Comparison of ENCODE assay signal across 20 mouse cellular contexts in the genomic region with DNA sequence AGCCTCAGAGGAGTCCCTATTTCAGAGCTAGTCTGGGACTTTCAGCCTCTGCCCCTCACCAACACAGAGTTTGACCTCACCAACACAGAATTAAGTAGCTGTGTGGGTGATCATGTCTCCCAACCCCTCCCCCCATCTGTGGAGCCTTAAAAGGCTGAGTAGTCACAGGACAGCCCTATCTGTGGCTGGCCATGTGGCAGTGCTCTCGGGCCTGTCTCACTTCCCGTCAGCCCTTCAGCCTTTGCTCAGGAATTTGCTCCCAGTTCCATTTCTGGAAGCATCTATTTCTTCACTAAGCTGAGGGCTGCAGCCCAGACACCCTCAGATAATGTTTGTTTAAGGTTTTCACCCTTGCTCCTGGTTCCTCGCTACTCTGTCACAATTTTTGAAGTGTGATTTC.
A peak's percentile ranks its signal among the peaks of the same experiment; 100 is the strongest.
DNase-seq lines count a peak whose midpoint lies in the region; ATAC-seq and TF ChIP-seq lines count a peak whose summit lies in the region.
"Had no signal": no experiment of that assay in that cellular context is flagged by ENCODE, and none has a peak within 500 bp of the region (broad histone marks: within the 10 kb centered on the region; RNA-seq: fewer than 3 reads in every experiment).

No protein-coding gene starts in this region.

- H3K4me3 ChIP-seq in heart, embryonic 10.5 days = no peak overlapping the region
- H3K4me3 ChIP-seq in lung, embryonic 14.5 days (ENCODE audit: low read depth, low read length) = no peak overlapping the region
- H3K4me3 ChIP-seq in lung, postnatal 0 days (ENCODE audit: low read depth, low read length) = no peak overlapping the region
- no peak overlapping the region for H3K4me3 ChIP-seq in heart, embryonic 16.5 days (ENCODE audit: low read length)
- H3K4me3 ChIP-seq: embryonic facial prominence, embryonic 10.5 days; erythroblast, embryonic 14.5 days; neural tube, embryonic 12.5 days had no signal

- TF ChIP-seq EP300 in lung, postnatal 0 days (IDR thresholded peaks at IDR 0.05) = no peak

- peaks cover 19% of the 10 kb centered on the region for H3K4me1 ChIP-seq in heart, embryonic 10.5 days
- no peaks in the 10 kb centered on the region for H3K4me1 ChIP-seq in lung, embryonic 14.5 days (ENCODE audit: insufficient read depth)
- H3K4me1 ChIP-seq in lung, postnatal 0 days (ENCODE audit: insufficient read depth, low read depth, low read length) = peaks cover 3% of the 10 kb centered on the region; the same call in 1 of the 2 replicates
- H3K4me1 ChIP-seq in heart, embryonic 16.5 days (ENCODE audit: control insufficient read depth, insufficient read depth, low read length) = peaks cover 8% of the 10 kb centered on the region; the same call in 1 of the 2 replicates
- H3K4me1 ChIP-seq: neural tube, embryonic 12.5 days had no signal

- H3K4me2 ChIP-seq in lung, embryonic 14.5 days = no peak overlapping the region
- no peak overlapping the region for H3K4me2 ChIP-seq in lung, postnatal 0 days (replicated peaks; ENCODE audit: low read depth, low read length)
- no peak overlapping the region for H3K4me2 ChIP-seq in heart, embryonic 16.5 days (ENCODE audit: low read depth, low read length)
- H3K4me2 ChIP-seq: neural tube, embryonic 12.5 days had no signal

- intact Hi-C loops in heart, postnatal 25 days (cut with DNase I) = no loop called here

- H3K9me3 ChIP-seq in heart, embryonic 10.5 days = no peaks in the 10 kb centered on the region
- H3K9me3 ChIP-seq in lung, embryonic 14.5 days (ENCODE audit: low read depth, low read length) = no peaks in the 10 kb centered on the region
- H3K9me3 ChIP-seq in lung, postnatal 0 days (ENCODE audit: low read length) = no peaks in the 10 kb centered on the region
- H3K9me3 ChIP-seq in heart, embryonic 16.5 days (replicated peaks; ENCODE audit: control insufficient read depth, low read length) = no peaks in the 10 kb centered on the region
- H3K9me3 ChIP-seq: embryonic facial prominence, embryonic 10.5 days; neural tube, embryonic 12.5 days had no signal

- 0 out of 2 replicates have a peak, but pooled peaks have one; percentile 54 for ATAC-seq in lung, embryonic 14.5 days (ENCODE audit: insufficient read depth)
- no peak; the same call in 1 of the 2 replicates for ATAC-seq in lung, postnatal 0 days
- peak; percentile 71 for ATAC-seq in heart, embryonic 16.5 days (replicated peaks; ENCODE audit: extremely low read depth, insufficient read depth, low FRiP score)
- ATAC-seq: forebrain, embryonic 16.5 days; hindbrain, postnatal 0 days had no signal

- peak overlapping the region; percentile 77 for H3K27ac ChIP-seq in heart, embryonic 10.5 days
- no peak overlapping the region for H3K27ac ChIP-seq in lung, embryonic 14.5 days (ENCODE audit: low read depth)
- no peak overlapping the region for H3K27ac ChIP-seq in lung, postnatal 0 days (ENCODE audit: low read length)
- H3K27ac ChIP-seq in heart, embryonic 16.5 days (ENCODE audit: low read length) = peak overlapping the region; percentile 58
- H3K27ac ChIP-seq: embryonic facial prominence, embryonic 10.5 days; hindbrain, postnatal 0 days; liver, embryonic 14.5 days; neural tube, embryonic 12.5 days had no signal

- H3K27me3 ChIP-seq in heart, embryonic 10.5 days (ENCODE audit: insufficient read depth, poor library complexity, severe bottlenecking) = no peaks in the 10 kb centered on the region
- no peaks in the 10 kb centered on the region for H3K27me3 ChIP-seq in lung, embryonic 14.5 days (ENCODE audit: insufficient read depth, low read length)
- no peaks in the 10 kb centered on the region for H3K27me3 ChIP-seq in lung, postnatal 0 days (replicated peaks; ENCODE audit: insufficient read depth, low read length)
- H3K27me3 ChIP-seq in heart, embryonic 16.5 days (ENCODE audit: control insufficient read depth, insufficient read depth, low read length) = no peaks in the 10 kb centered on the region
- H3K27me3 ChIP-seq: neural tube, embryonic 12.5 days had no signal

- WGBS in heart, embryonic 10.5 days = 6% methylated on average over 3 of the region's 3 CpGs
- 19% methylated on average over 3 of the region's 3 CpGs for WGBS in lung, embryonic 14.5 days
- 30% methylated on average over 3 of the region's 3 CpGs for WGBS in lung, postnatal 0 days
- 18% methylated on average over 3 of the region's 3 CpGs for WGBS in heart, embryonic 16.5 days

- H3K36me3 ChIP-seq in heart, embryonic 10.5 days = 0 out of 2 replicates have a peak, but pooled peaks cover 2% of the 10 kb centered on the region
- no peaks in the 10 kb centered on the region for H3K36me3 ChIP-seq in lung, embryonic 14.5 days (ENCODE audit: insufficient read depth)
- H3K36me3 ChIP-seq in lung, postnatal 0 days (ENCODE audit: insufficient read depth, low read length) = no peaks in the 10 kb centered on the region
- no peaks in the 10 kb centered on the region for H3K36me3 ChIP-seq in heart, embryonic 16.5 days (ENCODE audit: control insufficient read depth, insufficient read depth)
- H3K36me3 ChIP-seq: embryonic facial prominence, embryonic 10.5 days; neural tube, embryonic 12.5 days had no signal

- peak; percentile 84 for DNase-seq in heart, embryonic 10.5 days (ENCODE audit: low spot score)
- DNase-seq in heart, postnatal 25 days (ENCODE audit: low spot score) = no peak
- DNase-seq in lung, embryonic 14.5 days = peak; percentile 28
- DNase-seq in lung, postnatal 0 days (ENCODE audit: low spot score) = no peak
- DNase-seq in yolk sac, embryonic 10.5 days (ENCODE audit: low spot score) = peak; percentile 35
- DNase-seq in thymus, postnatal 0 days (ENCODE audit: low spot score) = no peak
- DNase-seq in thymus, postnatal 36 days = no peak
- DNase-seq: B cell, adult 2 months; cerebellum, adult 9-11 months; kidney, adult 11 months; lung, postnatal 36 days; spleen, adult 18-20 months; thymus, adult 18-20 months had no signal

- no peak for TF ChIP-seq CTCF in lung, embryonic 14.5 days (IDR thresholded peaks at IDR 0.05; ENCODE audit: low read depth)
- no peak for TF ChIP-seq CTCF in lung, postnatal 0 days (IDR thresholded peaks at IDR 0.05)

- H3K9ac ChIP-seq in lung, embryonic 14.5 days = no peak overlapping the region
- no peak overlapping the region for H3K9ac ChIP-seq in lung, postnatal 0 days (replicated peaks; ENCODE audit: low read depth)
- no peak overlapping the region for H3K9ac ChIP-seq in heart, embryonic 16.5 days (ENCODE audit: low read length)
- H3K9ac ChIP-seq: liver, embryonic 14.5 days; neural tube, embryonic 12.5 days had no signal

Comparison
In these comparisons a context has a peak if more than half of its experiments do, and no peak if none do; other contexts are left out.
1. DNase-seq: peak in heart, embryonic 10.5 days (single experiment), lung, embryonic 14.5 days (single experiment) and yolk sac, embryonic 10.5 days (single experiment); none in heart, postnatal 25 days (single experiment), lung, postnatal 0 days (single experiment), thymus, postnatal 0 days (single experiment) and thymus, postnatal 36 days (0 of 2).
2. H3K27ac ChIP-seq: peak in heart, embryonic 10.5 days (single experiment) and heart, embryonic 16.5 days (single experiment); none in lung, embryonic 14.5 days (single experiment) and lung, postnatal 0 days (single experiment).